Mouse (Mus musculus): ENCODE results near the gene Slc17a3.
A peak's percentile ranks its signal among the peaks of the same experiment; 100 is the strongest.

The Slc17a3 gene

GRCm38 (mm10) chr13:23839308-23839707, at the start of gene Slc17a3:
Slc17a3 (plus strand) TSS chr13:23839434.
- no peak for DNase-seq (ENCODE audit: low spot score in 2 of 2)

- peak; percentile 65 to 73 for DNase-seq (ENCODE audit: low spot score in 2 of 2)
Measured at GRCm38 (mm10) chr13:23792520-23792919, 46.7 kb upstream of the Slc17a3 start.

GRCm38 (mm10) chr13:23799405-23799804, 39.8 kb upstream of the Slc17a3 start:
- no peak for DNase-seq (ENCODE audit: low spot score in 2 of 2)

GRCm38 (mm10) chr13:23804532-23804931, 34.7 kb upstream of the Slc17a3 start:
- DNase-seq (ENCODE audit: low spot score in 2 of 2): no peak

GRCm38 (mm10) chr13:23806422-23807052, 32.7 kb upstream of the Slc17a3 start, which contains the start of gene Slc17a2:
Slc17a2 (plus strand) TSS chr13:23806993.
- DNase-seq (ENCODE audit: low spot score in 2 of 2): peak in 1 of 2 experiments; percentile 24

- DNase-seq (ENCODE audit: low spot score in 2 of 2): no peak
Measured at GRCm38 (mm10) chr13:23816148-23816547, 23.1 kb upstream of the Slc17a3 start.

GRCm38 (mm10) chr13:23820179-23820940, 18.9 kb upstream of the Slc17a3 start:
- no peak for DNase-seq (ENCODE audit: low spot score in 2 of 2)

GRCm38 (mm10) chr13:23822213-23822612, 17.0 kb upstream of the Slc17a3 start:
- DNase-seq (ENCODE audit: low spot score in 2 of 2): no peak

GRCm38 (mm10) chr13:23826606-23827005, 12.6 kb upstream of the Slc17a3 start:
- no peak for DNase-seq (ENCODE audit: low spot score in 2 of 2)

GRCm38 (mm10) chr13:23833053-23833452, 6.2 kb upstream of the Slc17a3 start:
- DNase-seq (ENCODE audit: low spot score in 2 of 2): peak; percentile 53 to 58

- DNase-seq (ENCODE audit: low spot score in 2 of 2): no peak
Measured at GRCm38 (mm10) chr13:23834836-23835235, 4.4 kb upstream of the Slc17a3 start.

GRCm38 (mm10) chr13:23836630-23837029, 2.6 kb upstream of the Slc17a3 start:
- no peak for DNase-seq (ENCODE audit: low spot score in 2 of 2)

- DNase-seq (ENCODE audit: low spot score in 2 of 2): no peak
Measured at GRCm38 (mm10) chr13:23845851-23846250, 6.6 kb downstream of the Slc17a3 start.

GRCm38 (mm10) chr13:23849299-23849698, 10.1 kb downstream of the Slc17a3 start:
- DNase-seq (ENCODE audit: low spot score in 2 of 2): no peak

- no peak for DNase-seq (ENCODE audit: low spot score in 2 of 2)
Measured at GRCm38 (mm10) chr13:23856401-23856800, 17.2 kb downstream of the Slc17a3 start.

GRCm38 (mm10) chr13:23861815-23862214, 22.6 kb downstream of the Slc17a3 start:
- no peak for DNase-seq (ENCODE audit: low spot score in 2 of 2)

GRCm38 (mm10) chr13:23864711-23865110, 25.5 kb downstream of the Slc17a3 start:
- DNase-seq (ENCODE audit: low spot score in 2 of 2): no peak

GRCm38 (mm10) chr13:23866086-23866710, 27.0 kb downstream of the Slc17a3 start:
- DNase-seq (ENCODE audit: low spot score in 2 of 2): no peak

GRCm38 (mm10) chr13:23867000-23867399, 27.8 kb downstream of the Slc17a3 start:
- no peak for DNase-seq (ENCODE audit: low spot score in 2 of 2)

- DNase-seq (ENCODE audit: low spot score in 2 of 2): no peak
Measured at GRCm38 (mm10) chr13:23867405-23867804, 28.2 kb downstream of the Slc17a3 start, which contains the start of gene Slc17a1. Slc17a1 (plus strand) TSS chr13:23867750.

GRCm38 (mm10) chr13:23868790-23869533, 29.7 kb downstream of the Slc17a3 start:
- no peak for DNase-seq (ENCODE audit: low spot score in 2 of 2)

- no peak for DNase-seq (ENCODE audit: low spot score in 2 of 2)
Measured at GRCm38 (mm10) chr13:23869996-23870395, 30.8 kb downstream of the Slc17a3 start.

Measured in right cerebral cortex, postnatal 10 days (tissue).